ENCODE assay signal across 19 mouse cellular contexts in genomic region chr3:58478755-58479455, GRCm38 (mm10).
"Had no signal": no experiment of that assay in that cellular context is flagged by ENCODE, and none has a peak within 500 bp of the region (broad histone marks: within the 10 kb centered on the region; RNA-seq: fewer than 3 reads in every experiment).

No protein-coding gene starts in this region.

- ATAC-seq: lung, postnatal 0 days; midbrain, embryonic 13.5 days; midbrain, embryonic 15.5 days had no signal

- H3K9me3 ChIP-seq: lung, embryonic 15.5 days; midbrain, embryonic 13.5 days; midbrain, embryonic 15.5 days; neural tube, embryonic 13.5 days; neural tube, embryonic 15.5 days; stomach, embryonic 15.5 days had no signal

- H3K9ac ChIP-seq: liver, embryonic 14.5 days; lung, embryonic 15.5 days; midbrain, embryonic 13.5 days; midbrain, embryonic 15.5 days; neural tube, embryonic 13.5 days; neural tube, embryonic 15.5 days; stomach, embryonic 15.5 days had no signal

- DNase-seq: lung, adult 2 months; lung, postnatal 14 days; lung, postnatal 36 days; right cerebral cortex, postnatal 14 days; thymus, adult 2 months; thymus, postnatal 25 days; thymus, postnatal 4 days had no signal

- H3K4me3 ChIP-seq: lung, embryonic 15.5 days; midbrain, embryonic 13.5 days; midbrain, embryonic 15.5 days; myocyte; neural tube, embryonic 13.5 days; neural tube, embryonic 15.5 days; stomach, embryonic 15.5 days had no signal

- H3K4me2 ChIP-seq: lung, embryonic 15.5 days; midbrain, embryonic 11.5 days; midbrain, embryonic 13.5 days; midbrain, embryonic 15.5 days; neural tube, embryonic 13.5 days; neural tube, embryonic 15.5 days; stomach, embryonic 15.5 days had no signal

- H3K4me1 ChIP-seq: lung, embryonic 15.5 days; midbrain, embryonic 13.5 days; midbrain, embryonic 15.5 days; neural tube, embryonic 13.5 days; neural tube, embryonic 15.5 days; stomach, embryonic 15.5 days had no signal

- H3K27me3 ChIP-seq: lung, embryonic 15.5 days; midbrain, embryonic 13.5 days; midbrain, embryonic 15.5 days; neural tube, embryonic 13.5 days; neural tube, embryonic 15.5 days; stomach, embryonic 15.5 days had no signal

- H3K27ac ChIP-seq: liver, embryonic 14.5 days; lung, embryonic 15.5 days; macrophage; midbrain, embryonic 13.5 days; midbrain, embryonic 15.5 days; neural tube, embryonic 13.5 days; neural tube, embryonic 15.5 days; stomach, embryonic 15.5 days; stomach, postnatal 0 days had no signal

- H3K36me3 ChIP-seq: lung, embryonic 15.5 days; midbrain, embryonic 13.5 days; midbrain, embryonic 15.5 days; neural tube, embryonic 13.5 days; neural tube, embryonic 15.5 days; stomach, embryonic 15.5 days had no signal
